Mouse (Mus musculus) spleen, postnatal 14 days (tissue): ENCODE data around the gene Def8.
"Not testable (repeated sequence)": the region's sequence is repeated elsewhere in the genome, so short reads cannot be mapped to it uniquely, and the experiment has no call there.

Experiments used
- DNase-seq, 2 experiments: peaks; one replicate each; pipeline ENCODE4 v3.0.0; 2021 to 2022; ENCODE audit warnings: low spot score in 2 of 2

The Def8 gene

DNA sequence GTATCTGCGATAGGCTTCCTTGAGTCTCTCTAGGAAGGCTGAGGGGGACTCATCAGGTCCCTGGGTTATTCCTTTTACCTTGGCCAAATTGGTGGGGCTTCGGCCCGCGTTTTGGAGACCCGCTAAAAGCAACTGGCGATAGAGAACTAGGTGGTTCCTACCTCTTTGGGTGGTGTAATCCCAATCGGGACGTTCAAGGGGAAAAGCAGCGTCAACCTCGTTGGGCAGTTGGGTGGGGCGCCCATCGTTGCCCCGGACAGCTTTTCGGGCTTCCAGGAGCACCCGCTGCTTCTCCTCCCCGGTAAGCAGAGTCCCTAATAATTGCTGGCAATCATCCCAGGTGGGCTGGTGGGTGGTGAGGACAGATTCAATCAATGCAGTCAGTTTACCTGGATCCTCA is 9.1 kb downstream of the Def8 start:
- DNase-seq = no peak

GRCm38 (mm10) chr8:123433241-123433974 is 10.1 kb downstream of the Def8 start:
- not testable (repeated sequence) for DNase-seq

GRCm38 (mm10) chr8:123441788-123442187 is 18.5 kb downstream of the Def8 start:
- DNase-seq = no peak

DNA sequence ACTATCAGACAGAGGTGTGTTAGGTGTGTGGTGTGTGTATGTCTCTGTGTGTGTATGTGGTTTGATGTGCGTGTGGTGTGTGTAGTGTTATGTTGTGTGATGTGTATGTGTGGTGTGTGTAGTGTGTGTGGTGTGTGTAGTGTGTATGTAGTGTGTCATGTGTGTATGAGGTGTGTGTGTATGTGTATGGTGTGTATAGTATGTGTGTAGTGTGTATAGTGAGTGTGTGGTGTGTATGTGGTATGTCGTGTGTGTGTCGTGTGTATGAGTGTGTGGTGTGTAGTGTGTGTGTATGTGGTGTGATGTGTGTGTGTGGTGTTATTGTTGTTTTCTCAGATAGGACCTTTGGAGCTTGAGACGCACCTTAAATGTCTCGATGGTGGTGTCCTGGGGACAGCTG is 19.0 kb downstream of the Def8 start:
- no peak for DNase-seq

GRCm38 (mm10) chr8:123442871-123443575 is 19.7 kb downstream of the Def8 start:
- peak; percentile 89 to 91 for DNase-seq

DNA sequence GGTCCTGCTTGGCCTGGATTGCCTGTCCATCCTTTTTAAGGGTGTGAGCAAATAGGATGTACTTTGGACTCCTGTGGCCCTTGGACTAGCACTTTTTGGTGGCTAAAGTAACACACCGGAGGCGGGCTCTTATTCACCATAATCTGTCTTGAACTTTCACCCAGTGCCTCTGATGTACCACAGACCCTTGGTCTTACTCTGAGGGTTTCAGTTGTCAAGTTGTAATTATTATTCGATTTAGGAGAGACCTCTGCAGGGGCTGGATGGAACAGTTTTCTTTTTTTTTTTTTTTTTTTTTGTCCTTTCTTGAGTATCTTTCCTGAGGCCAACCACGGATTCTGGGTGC is 20.2 kb downstream of the Def8 start:
- DNase-seq = no peak

DNA sequence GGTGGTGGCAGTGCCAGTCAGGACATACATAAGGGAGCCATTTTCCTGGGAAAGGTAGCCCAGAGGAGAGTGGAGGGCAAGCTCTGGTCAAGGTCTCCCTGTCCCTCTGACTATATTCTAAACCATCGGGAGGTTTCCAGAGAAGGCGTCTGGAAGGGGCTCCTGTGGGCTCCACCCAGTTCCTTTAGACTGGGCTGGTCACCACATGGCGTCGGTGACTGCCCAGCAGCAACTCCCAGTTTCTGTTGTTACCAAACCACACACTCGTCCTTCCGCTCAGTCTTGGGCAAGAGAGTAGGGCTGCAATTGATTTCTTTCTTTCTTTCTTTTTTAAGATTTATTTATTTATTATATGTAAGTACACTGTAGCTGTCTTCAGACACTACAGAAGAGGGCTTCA is 20.8 kb downstream of the Def8 start:
- DNase-seq = no peak

- no peak for DNase-seq
These were observed 22.7 kb downstream of the Def8 start for GRCm38 (mm10) chr8:123445981-123446380.

DNA sequence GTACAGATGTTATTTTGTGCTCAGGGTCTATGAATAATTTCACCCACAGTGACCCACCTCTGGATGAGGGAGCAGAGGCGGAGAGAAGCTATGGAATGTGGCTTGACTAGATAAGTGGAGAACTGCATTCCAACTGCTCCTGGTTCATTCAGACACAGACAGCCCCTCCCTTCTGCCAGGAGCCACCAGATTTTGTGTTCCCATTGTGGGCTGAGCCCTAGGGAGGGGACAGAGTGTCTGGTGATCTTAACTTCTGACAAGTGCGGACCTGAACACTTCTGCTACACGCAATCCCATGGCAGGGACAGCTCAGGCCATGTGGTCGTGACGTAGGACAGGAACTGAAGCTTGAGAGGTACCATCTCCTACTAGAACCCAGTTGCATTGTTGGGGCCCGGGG is 23.5 kb downstream of the Def8 start:
- DNase-seq = no peak

DNA sequence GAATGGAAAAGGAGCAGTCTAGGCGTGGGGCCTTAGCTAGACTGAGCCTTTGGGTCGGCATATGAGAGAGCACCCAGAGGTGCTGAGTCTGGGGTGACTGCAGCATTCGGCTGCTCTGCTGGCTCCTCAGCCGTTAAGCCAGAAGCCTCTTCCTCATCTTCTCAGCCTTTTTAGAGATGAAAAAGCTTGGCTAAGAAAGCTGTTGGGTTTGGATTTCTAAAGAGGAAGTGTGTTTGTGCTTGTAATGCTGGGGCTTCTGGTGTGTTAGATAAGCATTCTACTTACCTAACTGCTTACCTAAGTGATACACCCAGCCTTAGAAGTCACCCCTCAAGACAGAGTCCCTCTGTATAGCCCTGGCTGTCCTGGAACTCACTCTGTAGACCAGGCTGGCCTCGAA is 27.5 kb downstream of the Def8 start:
- DNase-seq = no peak

DNA sequence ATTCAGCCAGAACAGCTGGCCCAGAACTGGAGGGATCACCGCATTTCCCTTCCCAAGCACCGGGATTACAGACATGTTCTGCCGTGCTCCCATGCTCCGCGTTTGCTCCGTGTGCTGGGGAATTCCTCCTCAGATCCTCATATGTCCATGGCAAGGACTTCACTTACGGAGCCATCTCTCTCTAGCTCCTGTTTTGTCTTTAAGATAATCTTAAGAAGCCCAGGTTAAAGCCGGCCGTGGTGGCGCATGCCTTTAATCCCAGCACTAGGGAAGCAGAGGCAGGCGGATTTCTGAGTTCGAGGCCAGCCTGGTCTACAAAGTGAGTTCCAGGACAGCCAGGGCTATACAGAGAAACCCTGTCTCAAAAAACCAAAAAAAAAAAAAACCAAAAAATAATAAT is 28.4 kb downstream of the Def8 start:
- DNase-seq = not testable (repeated sequence)

DNA sequence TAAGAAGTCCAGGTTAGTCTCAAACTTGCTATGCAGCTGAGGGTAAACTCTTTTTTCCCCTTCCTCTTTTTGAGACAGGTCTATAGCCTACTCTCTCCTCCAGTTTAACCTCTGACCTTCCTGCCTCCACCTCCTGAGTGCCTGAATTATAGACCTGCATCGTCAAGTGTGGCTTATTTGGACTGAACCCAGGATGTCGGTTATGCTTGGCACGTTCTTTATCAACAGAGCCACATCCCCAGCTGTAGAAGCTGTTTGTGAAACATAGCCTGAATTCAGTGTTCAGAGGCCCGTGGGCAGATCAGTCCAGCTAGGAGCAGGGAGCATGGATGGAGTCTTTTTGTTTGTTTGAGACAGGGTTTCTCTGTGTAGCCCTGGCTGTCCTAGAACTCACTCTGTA is 28.8 kb downstream of the Def8 start:
- no peak for DNase-seq

GRCm38 (mm10) chr8:123453291-123453690 is 30.0 kb downstream of the Def8 start:
- DNase-seq = no peak

DNA sequence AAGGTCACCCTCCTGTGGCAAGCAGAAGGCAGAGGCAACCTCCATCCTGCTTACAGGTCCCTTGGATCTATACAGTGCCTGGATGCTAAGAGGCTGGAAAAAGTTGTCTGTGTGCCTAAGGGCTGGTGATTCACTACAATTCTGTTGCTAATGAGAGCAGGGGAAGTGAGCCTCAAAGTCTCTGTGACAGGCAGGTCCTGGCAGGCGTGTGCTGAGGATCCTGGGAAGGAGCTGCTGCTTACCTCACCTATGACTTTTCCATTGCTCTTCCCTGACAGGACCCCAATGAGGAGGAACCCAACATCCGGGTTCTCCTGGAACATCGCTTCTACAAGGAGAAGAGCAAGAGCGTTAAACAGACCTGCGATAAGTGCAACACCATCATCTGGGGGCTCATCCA is 30.6 kb downstream of the Def8 start:
- no peak for DNase-seq

DNA sequence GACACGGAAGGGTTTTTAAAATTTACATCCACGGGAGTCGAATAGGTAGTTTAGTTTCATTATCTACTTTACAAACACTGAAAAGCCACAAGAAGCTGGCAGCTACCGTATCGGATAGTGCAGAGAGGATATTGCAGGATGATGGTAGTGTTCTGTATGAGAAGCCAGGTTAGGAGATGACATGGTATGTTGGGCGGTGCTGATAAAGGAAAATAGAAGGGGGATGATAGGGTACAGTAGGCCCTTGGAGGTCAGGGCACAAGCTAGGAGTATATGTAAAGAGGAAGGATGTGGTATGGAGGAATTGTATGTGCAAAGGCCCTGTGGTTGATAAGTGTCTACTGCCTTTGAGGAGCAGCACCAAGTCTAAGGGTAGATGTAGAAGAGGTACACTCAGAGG is 31.2 kb downstream of the Def8 start:
- DNase-seq = no peak

DNA sequence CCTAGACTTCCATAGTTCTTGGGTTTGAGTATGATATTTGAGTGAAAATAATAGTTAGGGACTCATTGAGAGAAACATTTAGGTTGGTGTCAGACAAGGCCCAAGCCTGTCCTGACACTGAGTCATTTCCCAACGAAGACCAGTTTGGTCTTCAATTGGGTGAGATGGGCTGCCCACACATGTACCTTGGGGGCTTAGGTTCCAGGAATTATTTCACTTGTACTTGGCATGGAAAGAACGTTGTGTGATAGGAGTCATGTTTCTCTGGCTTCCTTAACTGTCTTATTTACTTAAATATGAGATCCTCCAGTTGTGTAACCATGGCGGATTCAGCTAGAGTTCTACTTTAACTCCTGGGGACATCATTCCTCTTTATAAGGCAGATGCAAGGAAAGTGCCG is 40.3 kb downstream of the Def8 start:
- no peak for DNase-seq

- no peak for DNase-seq
These were observed 44.1 kb downstream of the Def8 start for GRCm38 (mm10) chr8:123467476-123467875.

DNA sequence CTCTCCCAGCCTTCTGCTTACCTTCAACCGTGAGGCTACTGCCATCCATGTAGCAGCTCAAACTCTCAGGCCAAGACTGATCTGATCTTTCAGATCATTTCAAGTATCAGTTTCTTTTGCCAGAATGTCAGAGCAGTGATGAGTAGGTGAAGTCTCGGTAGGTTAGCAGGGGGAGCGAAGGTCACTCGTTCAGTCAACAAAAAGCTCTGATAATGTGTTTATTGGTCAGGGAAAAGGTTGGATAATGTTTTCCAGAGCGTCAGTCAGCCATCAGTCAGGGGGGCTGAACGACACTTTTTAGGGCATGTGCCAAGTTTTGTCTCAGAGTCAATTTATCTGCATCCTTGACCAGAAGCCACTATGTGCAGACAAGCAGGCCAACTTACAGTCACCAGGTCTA is 49.7 kb downstream of the Def8 start:
- not testable (repeated sequence) for DNase-seq

- not testable (repeated sequence) for DNase-seq
These were observed 51.2 kb downstream of the Def8 start for GRCm38 (mm10) chr8:123474549-123474948.

DNA sequence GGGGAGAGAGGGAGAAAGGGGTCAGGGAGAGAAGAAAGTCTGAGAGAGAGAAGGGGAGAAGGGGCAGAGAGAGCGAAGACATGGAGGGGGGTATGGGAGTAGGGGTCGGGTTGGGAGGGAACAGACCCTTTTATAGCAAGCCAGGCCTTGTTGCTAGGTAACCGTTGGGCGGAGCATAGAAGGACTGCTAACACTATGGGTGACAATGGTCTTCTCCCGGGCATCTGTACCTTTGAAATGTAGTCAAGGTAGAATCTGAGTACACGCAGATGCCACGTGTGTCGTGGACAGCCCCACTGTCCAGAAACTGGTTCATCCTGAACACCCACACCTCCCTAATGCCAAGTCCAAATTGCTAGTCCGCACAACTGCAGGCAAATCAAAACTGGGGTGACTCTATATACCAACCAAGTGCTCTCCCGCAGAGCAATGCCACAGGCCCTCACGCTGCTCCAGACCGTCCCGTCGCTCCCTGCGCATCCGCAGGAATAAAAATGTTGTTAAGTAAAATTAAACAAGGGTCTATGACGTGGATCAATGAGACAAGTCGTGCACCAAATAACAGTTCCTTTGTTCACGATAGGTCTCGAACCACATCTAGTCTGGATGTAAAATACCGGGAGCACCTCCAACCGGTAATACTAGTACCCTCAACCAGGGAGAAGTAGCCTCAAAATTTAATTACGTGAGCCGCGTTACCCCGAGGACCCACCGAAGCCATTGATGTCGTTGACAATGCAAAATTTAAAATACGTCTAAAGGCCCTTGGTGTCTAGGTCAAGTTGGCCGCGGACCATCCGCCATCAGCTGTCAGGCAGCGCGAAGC is 53.8 kb downstream of the Def8 start:
- DNase-seq = no peak

- peak; percentile 84 to 88 for DNase-seq
These were observed 54.5 kb downstream of the Def8 start, which contains the start of gene Afg3l1 for GRCm38 (mm10) chr8:123477737-123478258. Afg3l1 (plus strand) TSS chr8:123477903.

DNA sequence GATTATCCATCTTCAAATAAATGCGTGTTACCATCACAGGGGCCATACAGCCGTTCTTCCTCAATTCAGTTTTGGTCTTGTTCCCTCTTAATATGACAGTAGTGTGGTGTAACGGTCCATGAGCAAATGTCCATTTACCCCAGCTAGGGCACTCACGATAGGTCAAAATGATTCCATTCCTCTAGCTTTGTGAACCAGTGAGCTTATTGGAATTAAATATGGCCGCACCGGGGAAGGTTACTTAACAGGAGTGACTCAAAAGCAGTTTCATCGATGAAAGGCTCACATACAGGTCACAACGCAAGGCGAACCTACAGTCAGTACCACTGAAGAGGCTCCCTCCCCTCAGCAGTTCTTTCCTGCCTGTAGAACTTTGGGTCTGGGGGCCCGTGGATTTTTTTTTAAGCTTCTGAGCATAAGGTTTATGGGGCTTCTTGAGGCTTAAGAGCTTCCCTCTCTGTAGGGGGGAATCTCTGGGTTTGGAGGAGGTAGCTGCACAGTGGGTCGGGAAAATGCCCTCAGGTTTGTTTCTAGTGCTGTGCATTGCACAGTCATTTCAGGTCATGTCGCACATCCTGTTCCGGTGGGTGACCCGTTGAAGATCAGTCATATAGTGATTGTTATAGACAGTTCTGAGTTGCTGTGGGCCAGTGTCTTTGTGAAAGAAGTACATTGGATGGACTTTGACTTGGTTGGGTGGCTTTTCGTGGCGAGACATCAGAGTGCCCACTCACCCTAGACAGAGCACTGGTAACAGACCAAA is 55.3 kb downstream of the Def8 start:
- DNase-seq = no peak
